ENCODE assay signal across 8 mouse cellular contexts in the genomic region with DNA sequence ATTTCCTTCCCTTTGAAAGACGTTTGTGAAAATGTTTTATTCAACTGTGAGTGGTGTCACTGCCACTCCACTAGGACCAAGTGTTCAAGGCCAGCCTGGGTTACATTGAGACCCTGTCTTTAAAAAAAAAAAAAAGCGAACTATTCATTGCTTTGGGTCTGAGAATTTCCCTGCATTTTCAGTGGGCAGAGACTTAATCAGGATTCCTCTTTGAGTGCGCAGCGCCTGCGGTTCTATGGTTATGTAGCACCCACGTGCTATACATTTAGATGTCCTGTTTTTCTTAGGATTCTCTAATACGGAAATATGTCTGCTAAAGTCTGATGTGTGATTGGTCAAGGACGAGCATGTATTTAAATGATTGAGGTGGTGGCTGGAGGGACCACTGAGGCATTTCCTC. TPM values are rescaled to one million over a fixed set of nuclear protein-coding genes. Genes with fewer than 3 reads are reported as not detected.
DNase-seq lines count a peak whose midpoint lies in the region; ATAC-seq lines count a peak whose summit lies in the region.

No protein-coding gene starts in this region.

- peak overlapping the region; percentile 89 for H3K4me3 ChIP-seq in kidney, embryonic 14.5 days (ENCODE audit: low read length)
- peak overlapping the region; percentile 86 for H3K4me3 ChIP-seq in embryonic facial prominence, embryonic 12.5 days
- peak overlapping the region; percentile 87 for H3K4me3 ChIP-seq in hindbrain, embryonic 16.5 days (ENCODE audit: low read length)
- peak overlapping the region; percentile 79 for H3K4me3 ChIP-seq in midbrain, embryonic 15.5 days

- H3K4me2 ChIP-seq in kidney, embryonic 14.5 days (replicated peaks; ENCODE audit: low read depth, low read length), result peak overlapping the region; percentile 74
- peak overlapping the region; percentile 61 for H3K4me2 ChIP-seq in embryonic facial prominence, embryonic 12.5 days (replicated peaks)
- peak overlapping the region; percentile 61 for H3K4me2 ChIP-seq in hindbrain, embryonic 16.5 days (ENCODE audit: low read length)
- peak overlapping the region; percentile 83 for H3K4me2 ChIP-seq in midbrain, embryonic 15.5 days

- DNase-seq in kidney, postnatal 25 days, result no peak
- no peak for DNase-seq in thymus, adult 18-20 months
- DNase-seq in adrenal gland, postnatal 14 days, result no peak

- no peak for ATAC-seq in kidney, embryonic 14.5 days (ENCODE audit: low FRiP score, low TSS enrichment)
- no peak for ATAC-seq in embryonic facial prominence, embryonic 12.5 days (ENCODE audit: insufficient number of reproducible peaks, insufficient read depth, low FRiP score, low TSS enrichment)
- ATAC-seq in hindbrain, embryonic 16.5 days, result no peak
- no peak for ATAC-seq in midbrain, embryonic 15.5 days (replicated peaks)
- no peak for ATAC-seq in activated CD4-positive, CD25-positive, alpha-beta regulatory T cell, adult 4 months

- no peak overlapping the region for H3K27ac ChIP-seq in kidney, embryonic 14.5 days (ENCODE audit: low read depth, low read length)
- no peak overlapping the region for H3K27ac ChIP-seq in embryonic facial prominence, embryonic 12.5 days
- H3K27ac ChIP-seq in hindbrain, embryonic 16.5 days (ENCODE audit: low read depth, low read length), result no peak overlapping the region
- H3K27ac ChIP-seq in midbrain, embryonic 15.5 days, result no peak overlapping the region

- WGBS in kidney, embryonic 14.5 days, result 69% methylated on average over 8 of the region's 8 CpGs
- WGBS in embryonic facial prominence, embryonic 12.5 days, result 56% methylated on average over 8 of the region's 8 CpGs
- WGBS in hindbrain, embryonic 16.5 days, result 41% methylated on average over 8 of the region's 8 CpGs
- WGBS in midbrain, embryonic 15.5 days, result 45% methylated on average over 8 of the region's 8 CpGs

- H3K9me3 ChIP-seq in kidney, embryonic 14.5 days (ENCODE audit: control insufficient read depth, low read length), result no peaks in the 10 kb centered on the region
- no peaks in the 10 kb centered on the region for H3K9me3 ChIP-seq in embryonic facial prominence, embryonic 12.5 days
- no peaks in the 10 kb centered on the region for H3K9me3 ChIP-seq in hindbrain, embryonic 16.5 days (ENCODE audit: control insufficient read depth, low read length)
- no peaks in the 10 kb centered on the region for H3K9me3 ChIP-seq in midbrain, embryonic 15.5 days

- peaks cover 11% of the 10 kb centered on the region; the same call in 1 of the 2 replicates for H3K4me1 ChIP-seq in kidney, embryonic 14.5 days (ENCODE audit: control insufficient read depth, insufficient read depth, low read length)
- H3K4me1 ChIP-seq in embryonic facial prominence, embryonic 12.5 days, result peaks cover 14% of the 10 kb centered on the region
- peaks cover 21% of the 10 kb centered on the region for H3K4me1 ChIP-seq in hindbrain, embryonic 16.5 days (ENCODE audit: control insufficient read depth, insufficient read depth, low read depth, low read length)
- peaks cover 32% of the 10 kb centered on the region for H3K4me1 ChIP-seq in midbrain, embryonic 15.5 days

- peak overlapping the region; percentile 85; the same call in 1 of the 2 replicates for H3K9ac ChIP-seq in kidney, embryonic 14.5 days (ENCODE audit: low read depth, low read length)
- H3K9ac ChIP-seq in embryonic facial prominence, embryonic 12.5 days, result no peak overlapping the region
- peak overlapping the region; percentile 59 for H3K9ac ChIP-seq in hindbrain, embryonic 16.5 days (ENCODE audit: low read depth, low read length)
- peak overlapping the region; percentile 77 for H3K9ac ChIP-seq in midbrain, embryonic 15.5 days

- H3K36me3 ChIP-seq in kidney, embryonic 14.5 days (ENCODE audit: control insufficient read depth, insufficient read depth, low read length), result peaks cover 23% of the 10 kb centered on the region
- peaks cover 28% of the 10 kb centered on the region for H3K36me3 ChIP-seq in embryonic facial prominence, embryonic 12.5 days
- H3K36me3 ChIP-seq in hindbrain, embryonic 16.5 days (ENCODE audit: control insufficient read depth, insufficient read depth, low read length), result peaks cover 13% of the 10 kb centered on the region
- peaks cover 15% of the 10 kb centered on the region for H3K36me3 ChIP-seq in midbrain, embryonic 15.5 days (replicated peaks)

- no peaks in the 10 kb centered on the region for H3K27me3 ChIP-seq in kidney, embryonic 14.5 days (ENCODE audit: control insufficient read depth, insufficient read depth, low read length)
- H3K27me3 ChIP-seq in embryonic facial prominence, embryonic 12.5 days, result no peaks in the 10 kb centered on the region
- H3K27me3 ChIP-seq in hindbrain, embryonic 16.5 days (replicated peaks; ENCODE audit: control insufficient read depth, insufficient read depth, low read length), result no peaks in the 10 kb centered on the region
- H3K27me3 ChIP-seq in midbrain, embryonic 15.5 days (replicated peaks), result no peaks in the 10 kb centered on the region

RNA-seq across cellular contexts. Expression of gene Zfp30, which starts 1.2 kb away (rescaled TPM):
- polyA plus RNA-seq in kidney, embryonic 14.5 days (2014; fragmentation: Nextera tagmentation; extraction: Ambion mirVana), result 8.3 and 8.9 TPM in 2 replicates
- 10.8 and 11.1 TPM in 2 replicates for polyA plus RNA-seq in embryonic facial prominence, embryonic 12.5 days (2016; fragmentation: Nextera tagmentation; extraction: Ambion mirVana)
- 11.6 and 11.8 TPM in 2 replicates for polyA plus RNA-seq in hindbrain, embryonic 16.5 days (2015; fragmentation: Nextera tagmentation; extraction: Ambion mirVana)
- polyA plus RNA-seq in midbrain, embryonic 15.5 days (2015; fragmentation: Nextera tagmentation; extraction: Ambion mirVana), result 15.4 TPM in 2 replicates
- 3.6 and 4.1 TPM in 2 replicates for total RNA-seq in adrenal gland, postnatal 14 days (2021)
- polyA plus RNA-seq in activated CD4-positive, CD25-positive, alpha-beta regulatory T cell, adult 4 months (2017; shearing (Covaris generic)), result under 1 TPM; 0.15 to 0.45 TPM

RNA-seq across cellular contexts. Expression of gene Zfp84, which starts 16.7 kb away (rescaled TPM):
- 9.1 and 14.3 TPM in 2 replicates for polyA plus RNA-seq in kidney, embryonic 14.5 days (2014; fragmentation: Nextera tagmentation; extraction: Ambion mirVana)
- 12.6 and 14.6 TPM in 2 replicates for polyA plus RNA-seq in embryonic facial prominence, embryonic 12.5 days (2016; fragmentation: Nextera tagmentation; extraction: Ambion mirVana)
- polyA plus RNA-seq in hindbrain, embryonic 16.5 days (2015; fragmentation: Nextera tagmentation; extraction: Ambion mirVana), result 12.3 and 15.1 TPM in 2 replicates
- polyA plus RNA-seq in midbrain, embryonic 15.5 days (2015; fragmentation: Nextera tagmentation; extraction: Ambion mirVana), result 16.7 and 18.3 TPM in 2 replicates
- total RNA-seq in adrenal gland, postnatal 14 days (2021), result 14.6 and 15.4 TPM in 2 replicates
- polyA plus RNA-seq in activated CD4-positive, CD25-positive, alpha-beta regulatory T cell, adult 4 months (2017; shearing (Covaris generic)), result 10 to 100 TPM; 10.1 to 16.9 TPM

RNA-seq across cellular contexts. Expression of gene Zfp790, which starts 30.9 kb away (rescaled TPM):
- polyA plus RNA-seq in kidney, embryonic 14.5 days (2014; fragmentation: Nextera tagmentation; extraction: Ambion mirVana), result 4.9 and 12.3 TPM in 2 replicates
- 17.0 and 20.0 TPM in 2 replicates for polyA plus RNA-seq in embryonic facial prominence, embryonic 12.5 days (2016; fragmentation: Nextera tagmentation; extraction: Ambion mirVana)
- 23.0 and 25.9 TPM in 2 replicates for polyA plus RNA-seq in hindbrain, embryonic 16.5 days (2015; fragmentation: Nextera tagmentation; extraction: Ambion mirVana)
- polyA plus RNA-seq in midbrain, embryonic 15.5 days (2015; fragmentation: Nextera tagmentation; extraction: Ambion mirVana), result 29.2 and 30.1 TPM in 2 replicates
- total RNA-seq in adrenal gland, postnatal 14 days (2021), result 13.3 and 14.1 TPM in 2 replicates
- 10 to 100 TPM; 12.7 to 17.4 TPM for polyA plus RNA-seq in activated CD4-positive, CD25-positive, alpha-beta regulatory T cell, adult 4 months (2017; shearing (Covaris generic))

RNA-seq across cellular contexts. Expression of gene Catsperg2, which starts 58.2 kb away (rescaled TPM):
- polyA plus RNA-seq in kidney, embryonic 14.5 days (2014; fragmentation: Nextera tagmentation; extraction: Ambion mirVana), result not detected in 2 replicates
- not detected in 2 replicates for polyA plus RNA-seq in embryonic facial prominence, embryonic 12.5 days (2016; fragmentation: Nextera tagmentation; extraction: Ambion mirVana)
- 0.56 and 0.67 TPM in 2 replicates for polyA plus RNA-seq in hindbrain, embryonic 16.5 days (2015; fragmentation: Nextera tagmentation; extraction: Ambion mirVana)
- 0.79 and 1.0 TPM in 2 replicates for polyA plus RNA-seq in midbrain, embryonic 15.5 days (2015; fragmentation: Nextera tagmentation; extraction: Ambion mirVana)
- not detected in 2 replicates for total RNA-seq in adrenal gland, postnatal 14 days (2021)
- not detected for polyA plus RNA-seq in activated CD4-positive, CD25-positive, alpha-beta regulatory T cell, adult 4 months (2017; shearing (Covaris generic))
